Mouse (Mus musculus) gastrocnemius, adult 8-10 months (tissue): ENCODE results near the gene Atrnl1. TPM values are rescaled to one million over a fixed set of nuclear protein-coding genes. Genes with fewer than 3 reads are reported as not detected.
"Not testable (repeated sequence)": the region's sequence is repeated elsewhere in the genome, so short reads cannot be mapped to it uniquely, and the experiment has no call there.

Experiments used
- DNase-seq, 2 experiments: peaks; one replicate each; pipeline ENCODE4 v3.0.0; 2022; ENCODE audit warnings: low spot score in 2 of 2
- total RNA-seq, 4 experiments: library from RNA; stranded (reverse); gene quantifications; 2 replicates each; pipeline ENCODE4 v1.2.4; 2022

Atrnl1 gene
- total RNA-seq, 4 experiments from 2014 or later: 3.8 to 5.8 (median 4.7) TPM

GRCm38 (mm10) chr19:58021514-58022284, 410.9 kb downstream of the Atrnl1 start:
- DNase-seq: no peak

- DNase-seq: no peak
These were observed 412.5 kb downstream of the Atrnl1 start for GRCm38 (mm10) chr19:58023216-58023825.

- no peak for DNase-seq
These were observed 414.2 kb downstream of the Atrnl1 start for GRCm38 (mm10) chr19:58025053-58025452.

GRCm38 (mm10) chr19:58029661-58030060, 418.8 kb downstream of the Atrnl1 start:
- no peak for DNase-seq

GRCm38 (mm10) chr19:58033241-58033640, 422.4 kb downstream of the Atrnl1 start:
- no peak for DNase-seq

- no peak for DNase-seq
These were observed 425.3 kb downstream of the Atrnl1 start for GRCm38 (mm10) chr19:58036166-58036565.

- no peak for DNase-seq
These were observed 432.3 kb downstream of the Atrnl1 start for GRCm38 (mm10) chr19:58043120-58043519.

- no peak for DNase-seq
These were observed 432.7 kb downstream of the Atrnl1 start for GRCm38 (mm10) chr19:58043550-58043949.

- no peak for DNase-seq
These were observed 434.0 kb downstream of the Atrnl1 start for GRCm38 (mm10) chr19:58044816-58045215.

GRCm38 (mm10) chr19:58046656-58047055, 435.8 kb downstream of the Atrnl1 start:
- no peak for DNase-seq

- DNase-seq: not testable (repeated sequence)
These were observed 439.6 kb downstream of the Atrnl1 start for GRCm38 (mm10) chr19:58050410-58050809.

GRCm38 (mm10) chr19:58050986-58051385, 440.2 kb downstream of the Atrnl1 start:
- no peak for DNase-seq

- DNase-seq: no peak
These were observed 441.1 kb downstream of the Atrnl1 start for GRCm38 (mm10) chr19:58051905-58052304.

- no peak for DNase-seq
These were observed 441.8 kb downstream of the Atrnl1 start for GRCm38 (mm10) chr19:58052444-58053135.

GRCm38 (mm10) chr19:58059719-58060118, 448.9 kb downstream of the Atrnl1 start:
- no peak for DNase-seq

GRCm38 (mm10) chr19:58060199-58060853, 449.5 kb downstream of the Atrnl1 start:
- no peak for DNase-seq

- peak; percentile 25 to 42 for DNase-seq
These were observed 450.1 kb downstream of the Atrnl1 start for GRCm38 (mm10) chr19:58060854-58061358.

- no peak for DNase-seq
These were observed 451.1 kb downstream of the Atrnl1 start for GRCm38 (mm10) chr19:58061933-58062332.

- no peak for DNase-seq
These were observed 452.7 kb downstream of the Atrnl1 start for GRCm38 (mm10) chr19:58063541-58063940.

GRCm38 (mm10) chr19:58064116-58065000, 453.5 kb downstream of the Atrnl1 start:
- DNase-seq: no peak

- no peak for DNase-seq
These were observed 454.1 kb downstream of the Atrnl1 start for GRCm38 (mm10) chr19:58065001-58065314.
